In genomic region chr3:157115105-157115760, GRCm38 (mm10) we compare ENCODE assay signal across 9 mouse cellular contexts.
DNase-seq lines count a peak whose midpoint lies in the region; ATAC-seq and TF ChIP-seq lines count a peak whose summit lies in the region.
"Had no signal": no experiment of that assay in that cellular context is flagged by ENCODE, and none has a peak within 500 bp of the region (broad histone marks: within the 10 kb centered on the region; RNA-seq: fewer than 3 reads in every experiment).

No protein-coding gene starts in this region.

- H3K27me3 ChIP-seq in forebrain, postnatal 0 days (ENCODE audit: insufficient read depth, low read length) = no peaks in the 10 kb centered on the region
- H3K27me3 ChIP-seq in midbrain, postnatal 0 days (ENCODE audit: insufficient read depth, low read length) = no peaks in the 10 kb centered on the region

- peak overlapping the region; percentile 5; the same call in 1 of the 2 replicates for H3K27ac ChIP-seq in forebrain, postnatal 0 days (ENCODE audit: low read depth, low read length)
- peak overlapping the region; percentile 49 for H3K27ac ChIP-seq in midbrain, postnatal 0 days (ENCODE audit: low read depth, low read length)

- H3K9ac ChIP-seq in forebrain, postnatal 0 days = no peak overlapping the region
- no peak overlapping the region for H3K9ac ChIP-seq in midbrain, postnatal 0 days (replicated peaks; ENCODE audit: low read length, poor library complexity, severe bottlenecking)

- no peaks in the 10 kb centered on the region for H3K4me1 ChIP-seq in forebrain, postnatal 0 days (ENCODE audit: insufficient read depth)
- H3K4me1 ChIP-seq in midbrain, postnatal 0 days (ENCODE audit: insufficient read depth, low read length) = no peaks in the 10 kb centered on the region

- no peak for TF ChIP-seq CTCF in forebrain, postnatal 0 days (IDR thresholded peaks at IDR 0.05; ENCODE audit: low read depth)
- TF ChIP-seq CTCF in midbrain, postnatal 0 days (IDR thresholded peaks at IDR 0.05) = no peak

- ATAC-seq in forebrain, postnatal 0 days = peak; percentile 79
- ATAC-seq in midbrain, postnatal 0 days (ENCODE audit: low FRiP score) = peak; percentile 68

- WGBS in forebrain, postnatal 0 days = 39% methylated on average over 5 of the region's 5 CpGs
- WGBS in midbrain, postnatal 0 days = 55% methylated on average over 5 of the region's 5 CpGs

- H3K9me3 ChIP-seq in forebrain, postnatal 0 days (ENCODE audit: low read length) = no peaks in the 10 kb centered on the region
- no peaks in the 10 kb centered on the region for H3K9me3 ChIP-seq in midbrain, postnatal 0 days (ENCODE audit: low read length)

- peak; percentile 15 to 18 for DNase-seq in left cerebral cortex, adult 18-20 months (ENCODE audit: low spot score in 2 of 2)
- DNase-seq in left cerebral cortex, adult 11 months (ENCODE audit: low spot score) = no peak
- peak; percentile 55 to 64 for DNase-seq in cerebellum, postnatal 10 days
- DNase-seq in forebrain, postnatal 0 days = peak; percentile 30
- peak; percentile 65 for DNase-seq in midbrain, postnatal 0 days (ENCODE audit: low spot score)
- no peak for DNase-seq in yolk sac, embryonic 10.5 days (ENCODE audit: low spot score)
- no peak for DNase-seq in thymus, postnatal 25 days
- DNase-seq: gastrocnemius, postnatal 36 days had no signal

- no peaks in the 10 kb centered on the region for H3K36me3 ChIP-seq in forebrain, postnatal 0 days (ENCODE audit: insufficient read depth)
- no peaks in the 10 kb centered on the region for H3K36me3 ChIP-seq in midbrain, postnatal 0 days (ENCODE audit: insufficient read depth, low read length)

- no peak overlapping the region for H3K4me2 ChIP-seq in forebrain, postnatal 0 days (ENCODE audit: low read depth)
- H3K4me2 ChIP-seq in midbrain, postnatal 0 days (ENCODE audit: low read depth, low read length, poor library complexity, severe bottlenecking) = no peak overlapping the region

- H3K4me3 ChIP-seq in forebrain, postnatal 0 days (ENCODE audit: low read depth, low read length) = no peak overlapping the region
- no peak overlapping the region for H3K4me3 ChIP-seq in midbrain, postnatal 0 days (ENCODE audit: low read depth, low read length)
- H3K4me3 ChIP-seq: myocyte had no signal

Comparison
In these comparisons a context has a peak if more than half of its experiments do, and no peak if none do; other contexts are left out.
1. DNase-seq: peak in left cerebral cortex, adult 18-20 months (2 of 2), cerebellum, postnatal 10 days (2 of 2), forebrain, postnatal 0 days (single experiment) and midbrain, postnatal 0 days (single experiment); none in left cerebral cortex, adult 11 months (single experiment), yolk sac, embryonic 10.5 days (single experiment) and thymus, postnatal 25 days (single experiment).